Mouse (Mus musculus) hindbrain, embryonic 11.5 days (tissue): ENCODE measurements at regions not wholly inside any gene's neighbourhood (a gene's known extent, or its start where the extent isn't known, plus 50 kb on each side); places are given as distances from the start of the nearest gene placed in this dataset.
"Not testable (repeated sequence)": the region's sequence is repeated elsewhere in the genome, so short reads cannot be mapped to it uniquely, and the experiment has no call there.

ENCODE experiments used
- ATAC-seq: fragments of 200-750 bp; cut with Nextera tagmentation; 2 replicates; pipeline ENCODE4 v1.8.0; 2017; ENCODE audit warnings: mild to moderate bottlenecking, moderate TSS enrichment, moderate library complexity; ENCODE audit not compliant: low FRiP score
- DNase-seq: peaks from one replicate; pipeline ENCODE4 v3.0.0-alpha.2; 2015; ENCODE audit warnings: low spot score
- H3K27ac ChIP-seq: fragments of 300-500 bp; sonication (generic); 2 replicates; pipeline ENCODE4 v1.5.1; 2014; ENCODE audit warnings: mild to moderate bottlenecking, low read depth, low read length
- H3K27me3 ChIP-seq: fragments of 300-500 bp; sonication (generic); 2 replicates; pipeline ENCODE4 v1.6.1; 2014; ENCODE audit warnings: mild to moderate bottlenecking, low read length, moderate library complexity, mixed read lengths; ENCODE audit not compliant: control insufficient read depth, insufficient read depth
- H3K36me3 ChIP-seq: fragments of 300-500 bp; sonication (generic); 2 replicates; pipeline ENCODE4 v1.6.1; 2014; ENCODE audit warnings: mild to moderate bottlenecking, low read length, moderate library complexity, mixed read lengths; ENCODE audit not compliant: control insufficient read depth, insufficient read depth
- H3K4me1 ChIP-seq: fragments of 300-500 bp; sonication (generic); replicated peaks from 2 replicates; pipeline ENCODE4 v1.6.1; 2014; ENCODE audit warnings: low read length, mixed read lengths; ENCODE audit not compliant: control insufficient read depth, insufficient read depth
- H3K4me2 ChIP-seq: fragments of 300-500 bp; sonication (generic); replicated peaks from 2 replicates; pipeline ENCODE4 v1.6.1; 2014; ENCODE audit warnings: mild to moderate bottlenecking, low read depth, low read length
- H3K4me3 ChIP-seq: fragments of 300-500 bp; sonication (generic); 2 replicates; pipeline ENCODE4 v1.5.1; 2014; ENCODE audit warnings: low read depth, low read length
- H3K9ac ChIP-seq: fragments of 300-500 bp; sonication (generic); 2 replicates; pipeline ENCODE4 v1.6.1; 2014; ENCODE audit warnings: low read depth, low read length
- H3K9me3 ChIP-seq: fragments of 300-500 bp; sonication (generic); 2 replicates; pipeline ENCODE4 v1.6.1; 2016; ENCODE audit warnings: low read length; ENCODE audit not compliant: control insufficient read depth
- WGBS: fragments of 180-500 bp; shearing (Covaris S2); extraction: QIAGEN DNeasy Blood & Tissue Kit; methylation state at CpG from one replicate; pipeline ENCODE4 v1.1.7; 2014; 5-methylcytosine and 5-hydroxymethylcytosine counted together

DNA sequence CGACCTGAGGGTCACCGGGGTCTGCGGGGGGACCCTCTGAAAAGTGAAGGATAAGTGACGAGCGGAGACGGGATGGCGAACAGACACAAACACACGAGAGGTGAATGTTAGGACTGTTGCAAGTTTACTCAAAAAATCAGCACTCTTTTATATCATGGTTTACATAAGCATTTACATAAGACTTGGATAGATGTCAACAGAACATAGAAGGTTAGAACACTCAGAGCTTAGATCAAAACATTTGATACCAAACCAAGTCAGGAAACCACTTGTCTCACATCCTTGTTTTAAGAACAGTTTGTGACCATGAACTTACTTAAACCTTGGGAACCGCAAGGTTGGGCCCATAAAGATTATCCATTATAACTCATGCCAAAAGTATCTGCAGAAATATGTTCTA is 1042.2 kb upstream of the Sel1l start:
- 97% methylated on average over 3 of the region's 9 CpGs for WGBS
- H3K27ac ChIP-seq, result not testable (repeated sequence)

DNA sequence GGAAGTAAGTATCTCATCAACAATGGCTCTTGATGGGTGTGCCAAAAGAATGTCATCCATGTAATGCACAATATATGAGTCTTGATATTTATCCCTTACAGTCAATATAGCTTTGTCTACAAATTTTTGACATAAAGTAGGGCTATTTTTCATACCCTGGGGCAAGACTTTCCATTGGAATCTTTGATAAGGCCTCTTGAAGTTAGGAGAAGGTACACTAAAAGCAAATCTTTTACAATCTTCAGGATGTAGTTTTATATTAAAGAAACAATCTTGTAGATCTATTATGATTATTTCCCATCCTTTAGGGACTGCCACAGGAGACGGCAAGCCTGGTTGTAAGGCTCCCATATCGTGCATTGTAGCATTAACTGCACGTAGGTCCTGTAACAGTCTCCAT is 1038.8 kb upstream of the Sel1l start:
- H3K4me3 ChIP-seq, result no peak overlapping the region
- H3K27ac ChIP-seq, result no peak overlapping the region
- DNase-seq (no peak), ATAC-seq (no peak)
- H3K4me2 ChIP-seq, result no peak overlapping the region
- no peaks in the 10 kb centered on the region for H3K36me3 ChIP-seq
- WGBS, result 94% methylated on average over 3 of the region's 3 CpGs
- H3K4me1 ChIP-seq, result no peaks in the 10 kb centered on the region
- no peaks in the 10 kb centered on the region for H3K27me3 ChIP-seq
- no peaks in the 10 kb centered on the region for H3K9me3 ChIP-seq
- no peak overlapping the region for H3K9ac ChIP-seq

More for the DNA sequence above, 1042.2 kb upstream of the Sel1l start:
- not testable (repeated sequence) for H3K4me1 ChIP-seq, H3K36me3 ChIP-seq, H3K4me3 ChIP-seq, ATAC-seq, H3K4me2 ChIP-seq, H3K9ac ChIP-seq, DNase-seq, H3K9me3 ChIP-seq, H3K27me3 ChIP-seq

DNA sequence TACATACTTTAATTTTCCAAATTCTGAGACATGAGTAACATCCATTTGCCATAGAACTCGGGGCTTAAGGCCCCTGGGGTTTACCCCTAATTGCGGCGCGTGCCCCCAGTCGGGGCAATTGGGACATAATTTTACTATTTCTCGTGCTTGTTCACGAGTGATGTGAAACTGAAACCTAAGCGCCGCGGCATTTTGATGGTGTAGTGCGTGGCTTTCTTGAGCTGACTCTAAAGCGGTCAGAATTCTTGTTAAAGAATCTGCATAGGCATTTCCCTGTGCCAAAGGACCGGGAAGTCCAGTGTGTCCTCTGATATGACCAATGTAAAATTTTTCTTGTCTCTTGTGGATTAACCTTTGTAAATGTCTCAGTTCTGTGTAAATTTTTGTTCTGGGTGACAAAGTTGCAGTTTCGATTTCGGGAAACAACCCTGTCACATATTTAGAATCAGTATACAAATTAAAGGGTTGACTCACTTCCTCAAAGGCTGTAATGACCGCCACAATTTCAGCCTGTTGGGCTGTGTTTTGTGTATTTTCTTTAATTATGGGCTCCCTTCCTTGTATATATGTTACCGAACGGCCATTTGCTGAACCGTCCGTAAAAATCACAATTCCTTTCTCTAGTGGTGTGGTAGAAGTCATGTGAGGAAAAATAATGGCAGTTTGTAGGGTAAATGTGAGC is 1037.6 kb upstream of the Sel1l start:
- DNase-seq, H3K27ac ChIP-seq, H3K4me3 ChIP-seq, H3K9ac ChIP-seq, H3K9me3 ChIP-seq, H3K27me3 ChIP-seq, H3K36me3 ChIP-seq, H3K4me2 ChIP-seq, H3K4me1 ChIP-seq, ATAC-seq: not testable (repeated sequence)
- WGBS, result 96% methylated on average over 20 of the region's 20 CpGs

DNA sequence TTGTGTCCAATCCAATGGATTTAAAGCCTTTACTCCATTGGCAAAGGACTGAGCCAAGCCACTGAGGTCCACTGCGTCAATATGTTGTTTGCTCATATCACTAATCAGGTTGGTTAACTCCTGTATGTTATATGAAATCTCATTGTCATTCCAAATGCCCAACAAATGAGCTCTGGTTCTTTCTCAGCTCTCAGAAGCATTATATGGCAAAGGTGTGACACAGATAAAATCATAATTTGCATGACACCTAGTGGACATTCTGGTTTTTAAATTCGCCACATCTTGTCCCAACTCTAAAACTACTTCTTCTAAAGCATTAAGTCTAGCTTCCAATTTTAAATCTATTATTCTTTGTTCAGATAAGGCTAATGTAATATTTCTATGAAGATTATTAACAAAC is 1035.1 kb upstream of the Sel1l start:
- not testable (repeated sequence) for H3K36me3 ChIP-seq, H3K9me3 ChIP-seq, H3K4me2 ChIP-seq, DNase-seq, ATAC-seq, H3K27ac ChIP-seq, H3K4me3 ChIP-seq, H3K9ac ChIP-seq, H3K4me1 ChIP-seq, H3K27me3 ChIP-seq
- WGBS, result 94% methylated on average over 2 of the region's 2 CpGs

DNA sequence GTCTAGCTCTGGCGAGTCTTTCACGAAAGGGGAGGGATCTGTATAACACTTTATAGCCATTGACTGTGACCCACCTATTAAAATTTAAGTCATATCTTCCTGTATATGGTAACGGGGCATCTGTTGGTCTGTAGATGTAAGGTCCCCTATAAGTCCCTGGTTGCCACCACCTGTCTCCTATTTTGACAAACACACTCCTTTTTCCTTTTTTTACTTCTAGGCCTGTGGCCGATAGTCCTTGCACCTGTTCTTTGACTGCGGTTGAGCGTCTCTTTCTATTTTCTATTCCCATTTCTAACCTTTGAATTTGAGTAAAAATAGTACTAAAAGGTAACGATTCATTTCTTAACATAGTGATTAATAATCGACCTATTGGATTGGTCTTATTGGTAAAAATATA is 1034.1 kb upstream of the Sel1l start:
- H3K27me3 ChIP-seq, H3K4me2 ChIP-seq, H3K4me3 ChIP-seq, ATAC-seq, DNase-seq, H3K4me1 ChIP-seq, H3K9ac ChIP-seq, H3K27ac ChIP-seq, H3K9me3 ChIP-seq, H3K36me3 ChIP-seq: not testable (repeated sequence)
- no CpG with 5 or more reads among the region's 8 CpGs for WGBS

DNA sequence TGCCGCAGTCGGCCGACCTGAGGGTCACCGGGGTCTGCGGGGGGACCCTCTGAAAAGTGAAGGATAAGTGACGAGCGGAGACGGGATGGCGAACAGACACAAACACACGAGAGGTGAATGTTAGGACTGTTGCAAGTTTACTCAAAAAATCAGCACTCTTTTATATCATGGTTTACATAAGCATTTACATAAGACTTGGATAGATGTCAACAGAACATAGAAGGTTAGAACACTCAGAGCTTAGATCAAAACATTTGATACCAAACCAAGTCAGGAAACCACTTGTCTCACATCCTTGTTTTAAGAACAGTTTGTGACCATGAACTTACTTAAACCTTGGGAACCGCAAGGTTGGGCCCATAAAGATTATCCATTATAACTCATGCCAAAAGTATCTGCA is 1033.6 kb upstream of the Sel1l start:
- ATAC-seq, H3K36me3 ChIP-seq, H3K4me1 ChIP-seq, H3K9me3 ChIP-seq, H3K4me3 ChIP-seq, H3K4me2 ChIP-seq, H3K27me3 ChIP-seq, H3K9ac ChIP-seq, H3K27ac ChIP-seq, DNase-seq: not testable (repeated sequence)
- WGBS, result 97% methylated on average over 6 of the region's 11 CpGs

DNA sequence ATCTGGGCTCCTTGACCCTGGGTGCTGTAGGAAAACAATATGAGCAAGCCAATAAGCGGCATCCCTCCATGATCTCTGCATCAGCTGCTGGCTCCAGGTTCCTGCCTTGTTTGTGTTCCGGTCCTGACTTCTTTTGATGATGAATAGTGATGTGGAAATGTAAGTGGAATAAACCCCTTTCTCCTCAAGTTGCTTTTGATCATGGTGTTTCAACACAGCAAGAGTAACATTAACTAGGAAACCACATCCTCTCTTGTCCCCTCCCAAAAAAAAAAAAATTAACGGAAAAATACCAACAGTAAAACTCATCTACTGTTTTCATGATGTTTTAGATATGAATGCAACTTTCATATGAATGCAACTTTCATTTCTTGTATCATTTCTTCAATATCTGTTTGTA is 1024.6 kb upstream of the Sel1l start:
- no peaks in the 10 kb centered on the region for H3K9me3 ChIP-seq
- WGBS, result 81% methylated on average over 3 of the region's 3 CpGs
- ATAC-seq, result no peak

DNA sequence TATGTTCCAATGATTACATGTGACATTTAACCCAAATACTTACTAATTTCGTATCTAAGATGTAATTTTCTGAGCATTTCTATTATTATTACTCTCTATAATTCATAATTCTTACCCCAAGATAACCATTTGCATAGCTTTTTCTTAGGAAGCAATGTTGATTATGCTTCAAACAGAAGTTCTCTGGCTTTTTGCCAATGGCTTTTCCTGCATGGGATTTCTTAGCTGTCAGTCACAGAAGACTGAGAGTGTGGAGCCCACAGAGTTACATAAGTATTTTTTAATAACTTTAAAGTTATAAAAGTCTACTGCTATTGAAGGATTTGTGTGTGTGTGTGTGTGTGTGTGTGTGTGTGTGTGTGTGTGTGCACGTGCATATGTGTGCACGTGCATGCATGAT is 1020.4 kb upstream of the Sel1l start:
- no peaks in the 10 kb centered on the region for H3K36me3 ChIP-seq
- no peaks in the 10 kb centered on the region for H3K27me3 ChIP-seq
- no peak overlapping the region for H3K4me2 ChIP-seq
- DNase-seq (no peak), ATAC-seq (no peak)
- no peak overlapping the region for H3K4me3 ChIP-seq
- no peak overlapping the region for H3K27ac ChIP-seq
- H3K9me3 ChIP-seq, result no peaks in the 10 kb centered on the region
- 75% methylated on average over 3 of the region's 3 CpGs for WGBS
- no peak overlapping the region for H3K9ac ChIP-seq
- no peaks in the 10 kb centered on the region for H3K4me1 ChIP-seq

More for the DNA sequence above, 1024.6 kb upstream of the Sel1l start:
- H3K4me3 ChIP-seq, result no peak overlapping the region
- no peaks in the 10 kb centered on the region for H3K4me1 ChIP-seq
- no peak overlapping the region for H3K9ac ChIP-seq
- no peak overlapping the region for H3K4me2 ChIP-seq
- H3K36me3 ChIP-seq, result no peaks in the 10 kb centered on the region
- no peaks in the 10 kb centered on the region for H3K27me3 ChIP-seq
- no peak overlapping the region for H3K27ac ChIP-seq
- no peak for DNase-seq

DNA sequence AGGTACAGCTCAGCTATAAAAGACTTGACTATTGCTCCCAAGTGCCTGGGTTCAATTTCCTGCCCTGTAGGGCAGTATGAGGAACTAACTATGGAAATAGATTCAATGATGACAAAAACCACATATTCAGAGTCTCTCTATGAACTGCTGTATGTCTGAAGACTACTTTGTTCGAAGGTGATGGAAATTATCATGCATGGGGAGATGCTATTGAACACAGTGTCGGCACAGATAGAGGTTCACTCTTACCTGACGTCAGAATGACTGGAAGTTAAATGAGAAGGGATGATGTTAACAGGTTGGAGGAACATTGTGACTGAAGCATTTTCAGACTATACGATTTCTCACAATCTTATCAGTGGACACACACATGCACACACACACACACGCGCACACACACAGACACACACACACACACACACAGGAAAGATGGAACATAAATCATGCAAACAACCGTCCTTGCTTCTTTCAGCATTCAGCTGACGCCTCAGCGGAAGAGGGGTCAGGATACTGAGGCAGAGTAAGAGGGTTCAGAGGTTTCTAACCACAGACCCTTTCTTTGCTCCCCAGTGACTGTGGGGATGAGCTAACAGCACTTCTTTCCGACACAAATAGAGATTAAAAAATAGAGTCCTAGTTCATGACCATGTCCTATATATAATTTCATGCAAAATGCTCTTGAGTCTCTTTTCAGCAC is 974.3 kb upstream of the Sel1l start:
- H3K4me1 ChIP-seq, result no peaks in the 10 kb centered on the region
- no peaks in the 10 kb centered on the region for H3K36me3 ChIP-seq
- H3K27me3 ChIP-seq, result no peaks in the 10 kb centered on the region
- no peak for DNase-seq
- no peak overlapping the region for H3K4me2 ChIP-seq
- no peak overlapping the region for H3K4me3 ChIP-seq
- H3K9ac ChIP-seq, result no peak overlapping the region
- no peak overlapping the region for H3K27ac ChIP-seq
- H3K9me3 ChIP-seq, result no peaks in the 10 kb centered on the region
- WGBS, result 88% methylated on average over 10 of the region's 10 CpGs
- no peak for ATAC-seq
